Mouse (Mus musculus) MEL (cell line): ENCODE data around the gene Olfr1180.
"Not testable (repeated sequence)": the region's sequence is repeated elsewhere in the genome, so short reads cannot be mapped to it uniquely, and the experiment has no call there.

ENCODE experiments used
- CHD1 ChIP-seq: IDR thresholded peaks from 2 replicates; pipeline ENCODE4 v1.6.1; 2012; ENCODE audit warnings: low read depth, mild to moderate bottlenecking, inconsistent platforms, low read length, improper control_type of control experiment
- CTCF ChIP-seq, 3 experiments: IDR thresholded peaks in 2 of 3; conservative IDR thresholded peaks in 1 of 3; 2 replicates each; pipeline ENCODE4 v1.5.1; 2011 to 2012; ENCODE audit warnings: low read length in 3 of 3, low read depth in 2 of 3, mild to moderate bottlenecking in 2 of 3, improper control_type of control experiment in 1 of 3, inconsistent platforms in 1 of 3, mixed read lengths in 1 of 3, moderate library complexity in 1 of 3; ENCODE audit not compliant: control insufficient read depth in 1 of 3, insufficient read depth in 1 of 3, poor library complexity in 1 of 3, severe bottlenecking in 1 of 3
- E2F4 ChIP-seq: IDR thresholded peaks from 2 replicates; pipeline ENCODE4 v1.6.1; 2011; ENCODE audit warnings: low read depth, low read length, improper control_type of control experiment, borderline replicate concordance
- HCFC1 ChIP-seq: IDR thresholded peaks from 2 replicates; pipeline ENCODE4 v1.6.1; 2012; ENCODE audit warnings: low read depth, mild to moderate bottlenecking, inconsistent platforms, low read length, improper control_type of control experiment, moderate library complexity
- JUND ChIP-seq: IDR thresholded peaks from 2 replicates; pipeline ENCODE4 v1.6.1; 2011; ENCODE audit warnings: low read depth, mild to moderate bottlenecking, improper control_type of control experiment, low read length
- MAFK ChIP-seq: IDR thresholded peaks from 2 replicates; pipeline ENCODE4 v1.6.1; 2011; ENCODE audit warnings: low read depth, mild to moderate bottlenecking, low read length, improper control_type of control experiment, borderline replicate concordance
- MAZ ChIP-seq: IDR thresholded peaks from 2 replicates; pipeline ENCODE4 v1.6.1; 2012; ENCODE audit warnings: low read depth, mild to moderate bottlenecking, inconsistent platforms, low read length, improper control_type of control experiment
- MEF2A ChIP-seq: IDR thresholded peaks from 2 replicates; pipeline ENCODE4 v1.6.1; 2014; ENCODE audit warnings: low read depth, mild to moderate bottlenecking, inconsistent platforms, low read length, improper control_type of control experiment; ENCODE audit not compliant: poor library complexity, insufficient replicate concordance, severe bottlenecking; ENCODE audit errors: extremely low read depth
- POLR2A ChIP-seq, 2 experiments: IDR thresholded peaks; 2 replicates each; pipeline ENCODE4 v1.6.1; 2011 to 2012; ENCODE audit warnings: low read length in 2 of 2, mild to moderate bottlenecking in 2 of 2, control low read depth in 1 of 2, improper control_type of control experiment in 1 of 2, low read depth in 1 of 2, moderate library complexity in 1 of 2; ENCODE audit not compliant: control insufficient read depth in 1 of 2, insufficient read depth in 1 of 2, poor library complexity in 1 of 2
- RAD21 ChIP-seq: IDR thresholded peaks from 2 replicates; pipeline ENCODE4 v1.6.1; 2011; ENCODE audit warnings: mild to moderate bottlenecking, low read depth, low read length, improper control_type of control experiment
- RCOR1 ChIP-seq: IDR thresholded peaks from 2 replicates; pipeline ENCODE4 v1.6.1; 2012; ENCODE audit warnings: low read depth, mild to moderate bottlenecking, inconsistent platforms, low read length, improper control_type of control experiment
- SMC3 ChIP-seq: IDR thresholded peaks from 2 replicates; pipeline ENCODE4 v1.6.1; 2011; ENCODE audit warnings: low read depth, low read length, improper control_type of control experiment
- UBTF ChIP-seq: IDR thresholded peaks from 2 replicates; pipeline ENCODE4 v1.6.1; 2012; ENCODE audit warnings: low read depth, mild to moderate bottlenecking, inconsistent platforms, low read length, improper control_type of control experiment, moderate library complexity, borderline replicate concordance; ENCODE audit not compliant: insufficient read depth
- ZMIZ1 ChIP-seq: IDR thresholded peaks from 2 replicates; pipeline ENCODE4 v1.6.1; 2012; ENCODE audit warnings: low read depth, mild to moderate bottlenecking, inconsistent platforms, low read length, improper control_type of control experiment, moderate library complexity

- not testable (repeated sequence) for TF ChIP-seq POLR2A (IDR thresholded peaks at IDR 0.05; ENCODE audit: control insufficient read depth in 1 of 2, insufficient read depth in 1 of 2, low read depth in 1 of 2, low read length in 2 of 2, poor library complexity in 1 of 2); UBTF; MAZ; CTCF (IDR thresholded peaks at IDR 0.05 in 2 of 3, conservative IDR thresholded peaks at IDR 0.05 in 1 of 3; ENCODE audit: control insufficient read depth in 1 of 3, insufficient read depth in 1 of 3, low read depth in 2 of 3, low read length in 3 of 3, poor library complexity in 1 of 3, severe bottlenecking in 1 of 3); MEF2A; MAFK; ZMIZ1; E2F4; JUND; RAD21; RCOR1; HCFC1; SMC3; CHD1
Observed at GRCm38 (mm10) chr2:88454567-88454966, 35.6 kb upstream of the Olfr1180 start, which contains the start of gene Olfr1183.
